Mouse (Mus musculus) kidney, adult 18-20 months (tissue): ENCODE results near the gene Mpig6b.

Experiments
- DNase-seq: peaks from one replicate; pipeline ENCODE4 v3.0.0; 2021

The Mpig6b gene

GRCm38 (mm10) chr17:35085208-35085865, 19.4 kb upstream of the Mpig6b start, which contains the start of gene Ly6g6f:
Gene Ly6g6f (minus strand): TSS chr17:35085610.
- DNase-seq = no peak

GRCm38 (mm10) chr17:35083929-35084497, 18.0 kb upstream of the Mpig6b start:
- no peak for DNase-seq

- DNase-seq = no peak
These were observed 17.0 kb upstream of the Mpig6b start for GRCm38 (mm10) chr17:35082841-35083576.

- DNase-seq = no peak
These were observed 14.7 kb upstream of the Mpig6b start for GRCm38 (mm10) chr17:35080710-35081109.

GRCm38 (mm10) chr17:35080248-35080647, 14.3 kb upstream of the Mpig6b start:
- no peak for DNase-seq

GRCm38 (mm10) chr17:35079778-35080177, 13.8 kb upstream of the Mpig6b start:
- DNase-seq = no peak

GRCm38 (mm10) chr17:35077786-35078233, 11.8 kb upstream of the Mpig6b start, which contains the start of gene Ly6g6d:
Gene Ly6g6d (minus strand): TSS chr17:35078065.
- DNase-seq = peak; percentile 80

- DNase-seq = no peak
These were observed 11.3 kb upstream of the Mpig6b start for GRCm38 (mm10) chr17:35077285-35077684.

GRCm38 (mm10) chr17:35076507-35077176, 10.7 kb upstream of the Mpig6b start, which contains the start of gene Ly6g6e:
Gene Ly6g6e (plus strand): TSS chr17:35076902.
- no peak for DNase-seq

- DNase-seq = no peak
These were observed 8.1 kb upstream of the Mpig6b start for GRCm38 (mm10) chr17:35074097-35074496.

GRCm38 (mm10) chr17:35071454-35071853, 5.5 kb upstream of the Mpig6b start:
- no peak for DNase-seq

- DNase-seq = no peak
These were observed 4.7 kb upstream of the Mpig6b start for GRCm38 (mm10) chr17:35070556-35071229.

- DNase-seq = no peak
These were observed 2.4 kb upstream of the Mpig6b start for GRCm38 (mm10) chr17:35068213-35068914.

GRCm38 (mm10) chr17:35064951-35065947, 735 bp downstream of the Mpig6b start, which contains the start of gene Ly6g6c:
Gene Ly6g6c (plus strand): TSS chr17:35065388.
- peak; percentile 82 for DNase-seq

- no peak for DNase-seq
These were observed 1.6 kb downstream of the Mpig6b start for GRCm38 (mm10) chr17:35064378-35064877.

- no peak for DNase-seq
These were observed 2.5 kb downstream of the Mpig6b start for GRCm38 (mm10) chr17:35063466-35063865.

- DNase-seq = no peak
These were observed 4.7 kb downstream of the Mpig6b start for GRCm38 (mm10) chr17:35061299-35061698.

- peak; percentile 23 for DNase-seq
These were observed 5.2 kb downstream of the Mpig6b start for GRCm38 (mm10) chr17:35060737-35061297.

GRCm38 (mm10) chr17:35060071-35060470, 5.9 kb downstream of the Mpig6b start:
- no peak for DNase-seq
